Mouse (Mus musculus) layer of hippocampus, postnatal 14 days (tissue): ENCODE measurements at regions not wholly inside any gene's neighbourhood (a gene's known extent, or its start where the extent isn't known, plus 50 kb on each side); places are given as distances from the start of the nearest gene placed in this dataset.
A peak's percentile ranks its signal among the peaks of the same experiment; 100 is the strongest.
"Not testable (repeated sequence)": the region's sequence is repeated elsewhere in the genome, so short reads cannot be mapped to it uniquely, and the experiment has no call there.

Experiments
- DNase-seq, 2 experiments: peaks; one replicate each; pipeline ENCODE4 v3.0.0; 2021 to 2022; ENCODE audit warnings: low spot score in 2 of 2, mixed read lengths in 1 of 2

GRCm38 (mm10) chr12:109749256-109749655 lies 149.1 kb upstream of the Rtl1 start:
- DNase-seq, result no peak

GRCm38 (mm10) chr12:109749711-109750243 lies 149.6 kb upstream of the Rtl1 start:
- DNase-seq, result peak in 1 of 2 experiments; percentile 52

GRCm38 (mm10) chr12:109754986-109755385 lies 154.9 kb upstream of the Rtl1 start:
- no peak for DNase-seq

GRCm38 (mm10) chr12:109764293-109764692 lies 164.2 kb upstream of the Rtl1 start:
- DNase-seq, result no peak

GRCm38 (mm10) chr12:109766602-109767001 lies 166.5 kb upstream of the Rtl1 start:
- not testable (repeated sequence) for DNase-seq

GRCm38 (mm10) chr12:109772543-109772942 lies 172.4 kb upstream of the Rtl1 start:
- no peak for DNase-seq

GRCm38 (mm10) chr12:109773909-109774313 lies 173.8 kb upstream of the Rtl1 start:
- DNase-seq, result no peak

GRCm38 (mm10) chr12:109798846-109799245 lies 198.7 kb upstream of the Rtl1 start:
- DNase-seq, result no peak

GRCm38 (mm10) chr12:109799395-109799794 lies 199.3 kb upstream of the Rtl1 start:
- no peak for DNase-seq

GRCm38 (mm10) chr12:109827241-109827915 lies 227.2 kb upstream of the Rtl1 start:
- peak in 1 of 2 experiments; percentile 35 for DNase-seq

- DNase-seq, result peak in 1 of 2 experiments; percentile 22
Measured at GRCm38 (mm10) chr12:109830303-109831020, 230.3 kb upstream of the Rtl1 start.

- DNase-seq, result no peak
Measured at GRCm38 (mm10) chr12:109832964-109833363, 232.8 kb upstream of the Rtl1 start.

- DNase-seq, result no peak
Measured at GRCm38 (mm10) chr12:109836521-109836920, 236.4 kb upstream of the Rtl1 start.

- no peak for DNase-seq
Measured at GRCm38 (mm10) chr12:109839126-109839587, 239.0 kb upstream of the Rtl1 start.

- no peak for DNase-seq
Measured at GRCm38 (mm10) chr12:109839946-109840524, 239.9 kb upstream of the Rtl1 start.

GRCm38 (mm10) chr12:109844723-109845601 lies 244.8 kb upstream of the Rtl1 start:
- no peak for DNase-seq

- DNase-seq, result no peak
Measured at GRCm38 (mm10) chr12:109845602-109845906, 245.4 kb upstream of the Rtl1 start.

GRCm38 (mm10) chr12:109856336-109856735 lies 256.2 kb upstream of the Rtl1 start:
- DNase-seq, result no peak

GRCm38 (mm10) chr12:109857705-109858104 lies 257.6 kb upstream of the Rtl1 start:
- DNase-seq, result no peak

- DNase-seq, result no peak
Measured at GRCm38 (mm10) chr12:109864826-109865225, 264.7 kb upstream of the Rtl1 start.

GRCm38 (mm10) chr12:109871021-109871420 lies 270.9 kb upstream of the Rtl1 start:
- no peak for DNase-seq
